Mouse (Mus musculus) limb, embryonic 12.5 days (tissue): ENCODE results near the gene Tacr2. TPM values are rescaled to one million over a fixed set of nuclear protein-coding genes. Genes with fewer than 3 reads are reported as not detected.

Experiments used
- polyA plus RNA-seq: library from polyadenylated mRNA; unstranded; fragments of >200 nt; fragmentation: Nextera tagmentation; extraction: Ambion mirVana; gene quantifications from 2 replicates; pipeline ENCODE4 v1.2.1, GENCODE M21; 2016

Tacr2 gene
- polyA plus RNA-seq, 1 experiment from 2014 or later = not detected

Other genes with a start within 250 kb of the Tacr2 start
- gene Neurog3, start 119.3 kb upstream of the Tacr2 start, polyA plus RNA-seq = not detected in 2 replicates
- 18.7 and 19.0 TPM in 2 replicates for gene Fam241b, start 108.5 kb upstream of the Tacr2 start, polyA plus RNA-seq
- gene Tspan15, start 21.2 kb upstream of the Tacr2 start, polyA plus RNA-seq = 19.3 and 20.4 TPM in 2 replicates
- gene Hk1, start 127.5 kb downstream of the Tacr2 start, polyA plus RNA-seq = 38.0 and 38.5 TPM in 2 replicates
- gene Hkdc1, start 170.1 kb downstream of the Tacr2 start, polyA plus RNA-seq = 3.8 and 5.1 TPM in 2 replicates
- 0.71 and 1.1 TPM in 2 replicates for gene 4930507D05Rik, start 197.1 kb downstream of the Tacr2 start, polyA plus RNA-seq
- 30.1 and 32.3 TPM in 2 replicates for gene Supv3l1, start 197.3 kb downstream of the Tacr2 start, polyA plus RNA-seq
- gene Vps26a, start 234.4 kb downstream of the Tacr2 start, polyA plus RNA-seq = 72.4 and 72.8 TPM in 2 replicates